Mouse (Mus musculus): Measurements from ENCODE around the gene Hnrnpc.
"Not testable (repeated sequence)": the region's sequence is repeated elsewhere in the genome, so short reads cannot be mapped to it uniquely, and the experiment has no call there.

Gene Hnrnpc

GRCm38 (mm10) chr14:52104677-52105285 lies 953 bp upstream of the Hnrnpc start:
- no peak for DNase-seq (ENCODE audit: inconsistent age in 2 of 2, low spot score in 1 of 2)

DNA sequence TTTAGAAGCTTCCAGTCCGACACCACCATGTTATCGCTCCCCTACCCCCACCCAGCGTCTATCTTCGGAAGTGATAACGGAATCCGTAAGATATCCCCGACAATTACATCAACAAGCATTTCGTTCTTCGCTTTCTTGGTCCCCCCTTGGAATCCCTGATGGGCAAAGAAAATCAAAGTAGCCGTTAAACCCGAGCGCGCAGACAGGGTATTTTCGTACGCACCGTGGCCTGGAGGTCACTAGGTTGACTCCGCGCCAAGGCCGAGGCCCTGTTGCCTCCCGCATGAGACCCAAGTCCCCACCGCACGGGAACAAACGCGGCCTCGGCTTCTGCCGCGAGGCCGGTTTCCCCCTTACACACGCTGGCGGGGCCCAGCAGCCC lies 363 bp downstream of the Hnrnpc start:
- DNase-seq (ENCODE audit: inconsistent age in 2 of 2, low spot score in 1 of 2) = no peak

- DNase-seq (ENCODE audit: inconsistent age in 2 of 2, low spot score in 1 of 2) = no peak
Measured at GRCm38 (mm10) chr14:52101285-52102157, 2.3 kb downstream of the Hnrnpc start.

- DNase-seq (ENCODE audit: inconsistent age in 2 of 2, low spot score in 1 of 2) = peak in 1 of 2 experiments; percentile 31
Measured at GRCm38 (mm10) chr14:52100170-52100960, 3.5 kb downstream of the Hnrnpc start.

DNA sequence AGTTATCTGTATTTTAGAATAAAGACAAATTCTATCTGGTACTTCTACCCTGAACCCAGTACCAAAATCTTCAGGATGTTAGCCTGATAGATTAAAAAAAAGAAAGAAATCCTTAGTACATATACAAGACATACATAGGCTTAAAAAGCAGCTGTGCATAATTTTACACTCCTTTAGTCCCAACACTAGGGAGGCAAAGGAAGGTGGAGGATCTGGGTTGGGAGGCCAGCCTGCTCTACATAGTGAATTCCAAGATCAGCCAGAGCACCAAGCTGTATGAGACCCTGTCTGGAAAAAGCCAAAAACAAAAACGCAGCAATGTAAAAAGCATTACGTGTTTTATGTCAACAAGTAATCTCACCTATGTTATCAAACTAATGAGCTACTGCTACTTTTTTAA lies 4.3 kb downstream of the Hnrnpc start:
- no peak for DNase-seq (ENCODE audit: inconsistent age in 2 of 2, low spot score in 1 of 2)

DNA sequence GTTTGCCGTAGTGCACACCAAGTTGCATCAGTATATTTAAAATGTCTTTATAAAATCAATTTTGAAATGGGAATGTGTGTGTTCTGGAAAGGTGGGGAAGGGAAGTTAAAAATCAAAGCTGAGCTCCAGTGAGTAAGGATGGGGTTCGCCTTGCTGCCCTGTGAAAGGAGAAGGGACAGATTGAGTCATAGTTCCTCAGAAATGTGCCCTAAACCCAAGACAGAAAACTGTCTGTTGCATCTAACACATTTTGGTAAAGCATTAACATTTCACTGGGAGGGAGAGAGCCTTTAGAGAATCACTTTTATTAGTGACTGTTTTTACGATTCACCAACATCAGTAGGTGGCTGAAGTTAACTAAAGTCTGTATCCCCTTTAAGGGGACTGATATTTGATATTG lies 5.4 kb downstream of the Hnrnpc start:
- DNase-seq (ENCODE audit: inconsistent age in 2 of 2, low spot score in 1 of 2) = peak in 1 of 2 experiments; percentile 57

GRCm38 (mm10) chr14:52097191-52097590 lies 6.6 kb downstream of the Hnrnpc start:
- DNase-seq (ENCODE audit: inconsistent age in 2 of 2, low spot score in 1 of 2) = not testable (repeated sequence)

DNA sequence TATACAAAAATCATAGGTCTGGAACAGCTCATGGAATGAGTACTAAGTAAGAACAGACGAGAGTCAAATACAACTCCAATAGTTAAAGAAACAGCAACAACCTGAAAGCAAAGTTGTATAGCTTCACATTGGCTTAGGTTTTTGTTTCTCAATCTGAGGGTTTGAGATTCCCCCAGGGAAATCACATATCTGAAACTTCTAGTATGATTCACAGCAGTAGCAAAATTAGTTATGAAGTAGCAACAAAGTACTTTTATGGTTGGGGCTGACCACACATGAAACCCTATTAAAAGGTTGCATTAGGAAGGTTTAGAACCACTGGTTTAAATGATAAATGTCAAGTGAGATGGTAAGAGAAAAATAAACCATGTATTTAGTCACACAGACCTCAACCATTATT lies 9.3 kb downstream of the Hnrnpc start:
- DNase-seq (ENCODE audit: inconsistent age in 2 of 2, low spot score in 1 of 2) = no peak

DNA sequence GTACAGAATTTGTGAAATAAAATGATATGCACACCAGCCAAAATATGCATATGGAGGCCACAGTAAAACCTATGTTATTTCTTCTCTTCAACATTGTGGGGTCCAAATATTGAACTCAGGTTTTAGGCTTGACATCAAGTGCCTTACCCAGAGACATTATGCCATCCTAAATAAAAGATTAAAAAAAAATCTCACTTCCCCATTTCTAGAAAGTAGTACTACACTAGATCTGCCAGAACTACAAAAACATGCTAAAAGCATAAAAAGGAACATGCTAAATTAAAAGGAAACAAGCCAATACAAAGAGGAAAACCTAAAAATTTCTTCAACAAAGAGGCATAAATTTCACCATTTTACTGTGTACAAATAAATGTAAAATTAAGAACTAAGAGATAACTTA lies 20.7 kb downstream of the Hnrnpc start:
- DNase-seq (ENCODE audit: inconsistent age in 2 of 2, low spot score in 1 of 2) = no peak

DNA sequence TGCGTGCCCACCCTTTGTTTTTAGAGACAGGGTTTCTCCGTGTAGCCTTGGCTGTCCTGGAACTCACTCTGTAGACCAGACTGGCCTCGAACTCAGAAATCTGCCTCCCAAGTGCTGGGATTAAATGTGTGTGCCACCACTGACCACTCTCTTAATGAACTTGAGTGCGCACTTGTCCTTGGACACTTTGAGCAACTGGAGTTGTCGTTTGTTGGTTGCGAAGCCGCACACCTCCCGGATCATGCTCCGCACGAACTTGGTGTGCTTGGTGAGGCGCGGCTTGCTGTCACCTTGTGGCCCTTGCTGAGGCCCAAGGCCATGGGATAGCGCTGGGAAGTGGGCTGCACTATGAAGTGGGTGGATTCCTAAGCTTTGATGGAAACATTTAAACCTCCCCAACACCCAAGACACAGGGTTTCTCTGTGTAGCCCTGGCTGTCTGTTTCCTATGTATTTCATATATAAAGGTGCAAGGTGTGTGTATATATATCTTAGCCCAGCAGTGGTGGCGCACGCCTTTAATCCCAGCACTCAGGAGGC lies 32.2 kb downstream of the Hnrnpc start:
- no peak for DNase-seq (ENCODE audit: inconsistent age in 2 of 2, low spot score in 1 of 2)

DNA sequence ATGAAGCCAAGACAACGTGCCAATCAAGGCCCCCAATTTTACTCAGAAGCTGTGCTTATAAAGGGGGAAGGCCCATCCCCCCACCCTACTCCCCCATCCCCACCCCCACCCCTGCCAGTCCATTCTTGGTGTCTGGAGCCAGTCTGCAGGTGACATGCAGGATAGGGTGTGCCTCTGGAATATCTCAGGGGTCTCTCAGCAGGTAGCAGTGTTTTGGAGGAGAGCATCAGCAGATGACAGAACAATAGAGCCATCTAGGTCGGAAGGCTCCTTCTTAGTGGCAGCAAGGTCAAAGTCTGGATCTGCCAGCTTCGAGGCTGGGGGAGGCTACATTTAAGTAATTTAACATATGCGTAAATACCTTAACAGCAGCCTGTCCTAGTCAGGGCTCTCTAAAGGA lies 37.7 kb downstream of the Hnrnpc start:
- no peak for DNase-seq (ENCODE audit: inconsistent age in 2 of 2, low spot score in 1 of 2)

- no peak for DNase-seq (ENCODE audit: inconsistent age in 2 of 2, low spot score in 1 of 2)
Measured at GRCm38 (mm10) chr14:52061798-52062197, 42.0 kb downstream of the Hnrnpc start.

DNA sequence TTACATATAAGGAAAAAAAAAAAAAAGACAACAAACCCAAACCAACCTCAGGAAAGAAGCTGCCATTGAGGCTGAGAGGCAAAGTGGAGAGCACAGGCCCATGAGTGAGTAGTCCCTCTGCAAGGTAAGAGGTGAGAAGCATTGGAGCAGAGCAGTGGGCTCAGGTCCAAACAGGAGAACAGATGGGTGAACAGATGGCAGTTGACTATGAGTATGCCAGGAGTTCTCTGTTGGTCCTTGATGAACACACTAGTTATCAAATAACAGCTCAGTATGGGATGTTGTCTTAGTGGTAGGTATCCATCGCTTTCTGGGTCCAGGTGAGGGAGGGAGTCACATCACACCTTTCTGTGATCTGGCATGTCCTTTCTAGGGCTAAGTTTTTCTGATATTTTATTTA lies 43.0 kb downstream of the Hnrnpc start:
- no peak for DNase-seq (ENCODE audit: inconsistent age in 2 of 2, low spot score in 1 of 2)

DNA sequence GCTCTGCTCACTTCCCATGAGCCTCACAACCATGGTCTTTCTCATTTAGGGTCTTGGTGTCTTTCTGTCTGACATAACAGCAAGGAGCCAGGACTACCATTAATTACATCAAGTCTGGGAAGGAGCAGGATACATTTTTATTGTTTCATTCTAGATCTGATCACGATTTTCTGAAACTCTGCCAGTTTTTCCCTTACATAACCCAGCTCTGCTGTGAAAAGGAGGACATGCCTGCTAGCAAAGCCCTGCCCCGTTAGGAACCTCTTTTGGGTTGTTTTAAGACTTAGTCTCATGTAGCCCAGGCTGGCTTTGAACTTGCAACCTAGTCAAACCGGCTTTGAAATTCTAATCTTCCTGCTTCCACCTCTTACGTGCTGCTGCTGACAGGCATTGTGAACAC lies 43.8 kb downstream of the Hnrnpc start:
- peak in 1 of 2 experiments; percentile 39 for DNase-seq (ENCODE audit: inconsistent age in 2 of 2, low spot score in 1 of 2)

- DNase-seq (ENCODE audit: inconsistent age in 2 of 2, low spot score in 1 of 2) = not testable (repeated sequence)
Measured at GRCm38 (mm10) chr14:52052720-52053119, 51.1 kb downstream of the Hnrnpc start.

DNA sequence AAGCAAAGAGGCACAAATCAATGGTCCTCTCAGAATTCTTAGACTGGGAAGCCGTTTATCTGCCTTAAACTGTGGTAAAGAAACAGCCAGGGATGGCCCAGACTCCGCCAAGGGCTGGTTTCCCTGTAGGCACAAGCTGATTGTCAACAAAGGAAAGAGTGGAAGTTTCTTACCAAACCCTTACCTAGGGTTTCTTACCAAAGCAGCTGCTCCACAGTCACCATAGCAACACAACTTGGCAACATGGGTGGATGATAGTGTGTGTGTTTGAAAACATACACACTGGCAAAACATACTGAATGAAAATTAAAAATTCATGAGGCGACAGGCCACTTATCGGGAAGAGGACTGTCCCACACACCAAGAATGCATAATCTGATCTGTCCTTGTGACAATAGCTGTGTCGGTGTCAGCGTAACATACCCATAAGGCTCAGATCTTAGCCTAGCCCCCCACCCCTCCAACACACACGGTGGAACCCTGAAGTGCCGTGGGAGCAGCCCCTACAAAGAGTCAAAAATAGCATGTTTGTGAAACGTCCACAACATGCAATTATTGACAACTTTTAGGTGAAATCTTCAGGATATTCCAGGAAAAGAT lies 57.8 kb downstream of the Hnrnpc start:
- DNase-seq (ENCODE audit: inconsistent age in 2 of 2, low spot score in 1 of 2) = no peak

DNA sequence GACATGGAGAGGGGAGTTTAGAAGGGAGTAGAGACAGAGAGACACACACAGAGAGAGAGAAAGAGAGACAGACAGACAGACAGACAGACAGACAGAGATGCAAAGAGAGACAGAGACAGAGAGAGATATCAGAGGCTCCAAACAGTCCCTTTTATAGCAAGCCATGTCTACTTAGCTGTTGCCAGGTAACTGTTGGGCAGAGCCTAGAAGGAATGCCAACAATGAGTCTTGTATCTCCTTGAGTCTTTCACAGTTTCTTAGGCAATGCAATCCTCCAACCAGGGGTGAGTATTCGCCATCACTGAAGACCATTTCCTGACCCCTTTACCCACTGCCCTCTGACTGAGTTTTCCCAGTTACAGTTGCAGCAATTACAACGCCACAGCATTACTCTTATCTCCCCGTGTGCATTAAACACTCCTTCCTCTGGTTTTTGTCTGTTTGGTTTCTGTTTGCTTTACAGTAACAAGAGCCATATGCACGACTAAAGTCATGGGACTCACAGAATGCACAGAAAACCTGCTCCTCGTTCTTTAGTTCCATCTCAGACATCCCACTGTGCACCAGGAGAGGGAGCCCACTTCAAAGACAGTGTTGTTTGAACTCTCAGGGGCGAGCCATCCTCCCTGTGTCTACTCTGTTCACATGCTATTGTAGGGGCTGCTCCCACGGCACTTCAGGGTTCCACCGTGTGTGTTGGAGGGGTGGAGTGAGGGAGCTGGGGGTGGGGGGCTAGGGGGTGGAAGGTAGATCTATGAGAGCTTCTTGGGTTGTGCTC lies 58.7 kb downstream of the Hnrnpc start:
- DNase-seq (ENCODE audit: inconsistent age in 2 of 2, low spot score in 1 of 2) = peak in 1 of 2 experiments; percentile 48

- no peak for DNase-seq (ENCODE audit: inconsistent age in 2 of 2, low spot score in 1 of 2)
Measured at GRCm38 (mm10) chr14:52043446-52043845, 60.4 kb downstream of the Hnrnpc start.

GRCm38 (mm10) chr14:52042359-52042758 lies 61.5 kb downstream of the Hnrnpc start, which contains the start of gene Olfr221:
Olfr221 (minus strand) TSS chr14:52042459.
- not testable (repeated sequence) for DNase-seq (ENCODE audit: inconsistent age in 2 of 2, low spot score in 1 of 2)

DNA sequence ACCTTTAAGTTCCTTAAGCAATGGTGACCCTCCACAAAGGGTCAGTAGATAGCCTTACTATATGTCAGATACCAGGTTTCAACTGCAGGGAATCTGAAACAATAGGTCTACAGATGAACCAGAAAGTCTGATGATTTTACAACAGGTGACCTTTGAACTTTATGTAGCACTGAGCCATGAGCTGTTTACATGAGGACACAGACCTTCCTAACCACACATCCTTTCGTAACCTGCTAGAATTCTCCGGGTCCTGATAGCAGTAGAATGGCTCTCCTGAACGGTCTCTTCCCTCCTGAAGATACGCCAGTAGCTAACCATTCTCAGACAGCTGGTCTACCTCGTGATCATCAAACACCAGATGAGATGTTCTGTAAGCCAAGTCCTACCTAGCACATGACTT lies 64.5 kb downstream of the Hnrnpc start:
- no peak for DNase-seq (ENCODE audit: inconsistent age in 2 of 2, low spot score in 1 of 2)

Data from adrenal gland, adult (tissue).